Mouse (Mus musculus) myocyte (in vitro differentiated cells): ENCODE measurements around the gene Cpa4.

Experiments used
- E2F4 ChIP-seq: IDR thresholded peaks from one replicate; pipeline ENCODE4 v1.6.1; 2011; ENCODE audit warnings: mild to moderate bottlenecking, control low read depth, moderate library complexity; ENCODE audit not compliant: insufficient read depth
- MAX ChIP-seq: IDR thresholded peaks from one replicate; pipeline ENCODE4 v1.6.1; 2011; ENCODE audit warnings: low read depth, mild to moderate bottlenecking, control low read depth
- MYOD1 ChIP-seq, 3 experiments: IDR thresholded peaks; one replicate each; pipeline ENCODE4 v1.6.1; 2011; ENCODE audit warnings: control low read depth in 2 of 3, low read depth in 2 of 3, mild to moderate bottlenecking in 2 of 3, moderate library complexity in 1 of 3; ENCODE audit not compliant: insufficient read length in 2 of 3, control insufficient read depth in 1 of 3
- POLR2A ChIP-seq: IDR thresholded peaks from one replicate; pipeline ENCODE4 v1.6.1; 2011; ENCODE audit warnings: low read depth, mild to moderate bottlenecking, control low read depth, moderate library complexity; ENCODE audit not compliant: insufficient read length
- REST ChIP-seq: IDR thresholded peaks from one replicate; pipeline ENCODE4 v1.6.1; 2011; ENCODE audit warnings: mild to moderate bottlenecking, control low read depth, moderate library complexity; ENCODE audit not compliant: insufficient read depth, insufficient read length
- TCF12 ChIP-seq: IDR thresholded peaks from one replicate; pipeline ENCODE4 v1.6.1; 2011; ENCODE audit warnings: mild to moderate bottlenecking, control low read depth; ENCODE audit not compliant: poor library complexity, insufficient read depth, severe bottlenecking
- TCF3 ChIP-seq: IDR thresholded peaks from one replicate; pipeline ENCODE4 v1.6.1; 2011; ENCODE audit warnings: low read depth, control low read depth; ENCODE audit not compliant: insufficient read length
- USF1 ChIP-seq: IDR thresholded peaks from one replicate; pipeline ENCODE4 v1.6.1; 2011; ENCODE audit warnings: low read depth, mild to moderate bottlenecking, control low read depth, moderate library complexity

- TF ChIP-seq POLR2A, result no peak
- TF ChIP-seq MAX, result no peak
- TF ChIP-seq USF1, result no peak
- TF ChIP-seq E2F4, result no peak
- no peak for TF ChIP-seq TCF3
- TF ChIP-seq TCF12, result no peak
- TF ChIP-seq REST, result no peak
- TF ChIP-seq MYOD1 (IDR thresholded peaks at IDR 0.05; ENCODE audit: control insufficient read depth in 1 of 3, insufficient read length in 2 of 3, low read depth in 2 of 3), result no peak
Observed at GRCm38 (mm10) chr6:30525456-30526332, 42.5 kb upstream of the Cpa4 start.
